Mouse (Mus musculus): ENCODE measurements at regions not wholly inside any gene's neighbourhood (a gene's known extent, or its start where the extent isn't known, plus 50 kb on each side); places are given as distances from the start of the nearest gene placed in this dataset.
"Not testable (repeated sequence)": the region's sequence is repeated elsewhere in the genome, so short reads cannot be mapped to it uniquely, and the experiment has no call there.

- TF ChIP-seq CTCF (IDR thresholded peaks at IDR 0.05; ENCODE audit: low read depth, low read length); POLR2A (IDR thresholded peaks at IDR 0.05; ENCODE audit: borderline replicate concordance, low read depth, low read length): not testable (repeated sequence)
Observed at GRCm38 (mm10) chr10:15262282-15262681, 544.3 kb upstream of the Gje1 start.

Measured in bone marrow macrophage, adult 2 months (primary cell).